ENCODE assay signal across 12 mouse cellular contexts in the genomic region with DNA sequence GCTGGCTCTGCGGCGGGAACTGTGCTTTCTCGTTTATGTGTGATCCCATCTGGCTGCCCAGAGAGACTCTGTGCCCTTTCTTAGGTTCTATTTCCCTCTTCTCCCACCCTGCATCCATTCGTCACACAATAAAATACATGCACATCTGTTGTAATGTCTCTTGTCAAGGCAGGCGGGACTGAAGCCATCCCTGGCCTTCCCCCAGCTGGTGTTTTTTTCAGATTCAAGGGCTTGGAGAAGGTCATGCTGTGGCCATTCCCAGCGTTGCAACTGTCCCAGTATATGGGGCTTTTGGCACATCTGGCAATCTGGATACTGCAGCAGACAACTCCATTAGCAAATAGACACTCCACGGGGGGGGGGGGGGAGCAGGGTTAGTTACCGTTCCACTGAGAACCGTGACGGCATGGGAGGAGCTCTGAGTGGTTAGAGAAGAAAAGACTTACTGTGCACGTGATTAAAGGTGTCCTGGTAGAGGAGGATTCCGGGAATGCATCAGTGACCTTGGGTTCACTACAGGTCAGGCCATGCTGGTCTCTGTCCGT.
DNase-seq lines count a peak whose midpoint lies in the region; ATAC-seq and TF ChIP-seq lines count a peak whose summit lies in the region.
"Had no signal": no experiment of that assay in that cellular context is flagged by ENCODE, and none has a peak within 500 bp of the region (broad histone marks: within the 10 kb centered on the region; RNA-seq: fewer than 3 reads in every experiment).

No protein-coding gene starts in this region.

- H3K27ac ChIP-seq in hindbrain, embryonic 11.5 days (ENCODE audit: low read depth, low read length) = no peak overlapping the region
- no peak overlapping the region for H3K27ac ChIP-seq in hindbrain, embryonic 16.5 days (ENCODE audit: low read depth, low read length)
- no peak overlapping the region for H3K27ac ChIP-seq in lung, postnatal 0 days (ENCODE audit: low read length)
- H3K27ac ChIP-seq: left cerebral cortex, adult 2 months had no signal

- no peak for TF ChIP-seq CTCF in lung, postnatal 0 days (IDR thresholded peaks at IDR 0.05)

- 0 out of 2 replicates have a peak, but pooled peaks have one; percentile 35 for ATAC-seq in hindbrain, embryonic 11.5 days (ENCODE audit: low FRiP score)
- no peak; the same call in 1 of the 2 replicates for ATAC-seq in hindbrain, embryonic 16.5 days
- ATAC-seq in lung, postnatal 0 days = no peak
- ATAC-seq: intestine, embryonic 16.5 days had no signal

- no peak overlapping the region; the same call in 1 of the 2 replicates for H3K4me2 ChIP-seq in hindbrain, embryonic 11.5 days (replicated peaks; ENCODE audit: low read depth, low read length)
- H3K4me2 ChIP-seq in hindbrain, embryonic 16.5 days (ENCODE audit: low read length) = no peak overlapping the region
- no peak overlapping the region for H3K4me2 ChIP-seq in lung, postnatal 0 days (replicated peaks; ENCODE audit: low read depth, low read length)

- no peak for TF ChIP-seq EP300 in lung, postnatal 0 days (IDR thresholded peaks at IDR 0.05)

- H3K36me3 ChIP-seq in hindbrain, embryonic 11.5 days (ENCODE audit: control insufficient read depth, insufficient read depth, low read length) = no peaks in the 10 kb centered on the region
- H3K36me3 ChIP-seq in hindbrain, embryonic 16.5 days (ENCODE audit: control insufficient read depth, insufficient read depth, low read length) = no peaks in the 10 kb centered on the region
- no peaks in the 10 kb centered on the region for H3K36me3 ChIP-seq in lung, postnatal 0 days (ENCODE audit: insufficient read depth, low read length)

- 37% methylated on average over 13 of the region's 13 CpGs for WGBS in hindbrain, embryonic 11.5 days
- 23% methylated on average over 13 of the region's 13 CpGs for WGBS in hindbrain, embryonic 16.5 days
- WGBS in lung, postnatal 0 days = 45% methylated on average over 13 of the region's 13 CpGs

- H3K9me3 ChIP-seq in hindbrain, embryonic 11.5 days (ENCODE audit: control insufficient read depth, low read length) = no peaks in the 10 kb centered on the region
- no peaks in the 10 kb centered on the region for H3K9me3 ChIP-seq in hindbrain, embryonic 16.5 days (ENCODE audit: control insufficient read depth, low read length)
- H3K9me3 ChIP-seq in lung, postnatal 0 days (ENCODE audit: low read length) = no peaks in the 10 kb centered on the region

- peaks cover 7% of the 10 kb centered on the region for H3K4me1 ChIP-seq in hindbrain, embryonic 11.5 days (replicated peaks; ENCODE audit: control insufficient read depth, insufficient read depth, low read length)
- peaks cover 10% of the 10 kb centered on the region for H3K4me1 ChIP-seq in hindbrain, embryonic 16.5 days (ENCODE audit: control insufficient read depth, insufficient read depth, low read depth, low read length)
- H3K4me1 ChIP-seq in lung, postnatal 0 days (ENCODE audit: insufficient read depth, low read depth, low read length) = no peaks in the 10 kb centered on the region

- no peak overlapping the region for H3K4me3 ChIP-seq in hindbrain, embryonic 11.5 days (ENCODE audit: low read depth, low read length)
- no peak overlapping the region for H3K4me3 ChIP-seq in hindbrain, embryonic 16.5 days (ENCODE audit: low read length)
- H3K4me3 ChIP-seq in lung, postnatal 0 days (ENCODE audit: low read depth, low read length) = no peak overlapping the region
- H3K4me3 ChIP-seq: left cerebral cortex, adult 2 months had no signal

- H3K27me3 ChIP-seq in hindbrain, embryonic 11.5 days (ENCODE audit: control insufficient read depth, insufficient read depth, low read length) = no peaks in the 10 kb centered on the region
- no peaks in the 10 kb centered on the region for H3K27me3 ChIP-seq in hindbrain, embryonic 16.5 days (replicated peaks; ENCODE audit: control insufficient read depth, insufficient read depth, low read length)
- H3K27me3 ChIP-seq in lung, postnatal 0 days (replicated peaks; ENCODE audit: insufficient read depth, low read length) = no peaks in the 10 kb centered on the region

- DNase-seq in hindbrain, embryonic 11.5 days (ENCODE audit: low spot score) = peak; percentile 17
- DNase-seq in lung, postnatal 0 days (ENCODE audit: low spot score) = peak; percentile 16
- no peak for DNase-seq in lung, postnatal 14 days
- DNase-seq in adrenal gland, postnatal 36 days = peak; percentile 47 to 66
- DNase-seq in yolk sac, embryonic 10.5 days (ENCODE audit: low spot score) = peak; percentile 8
- no peak for DNase-seq in layer of hippocampus, adult 9-10 months (ENCODE audit: low spot score)
- DNase-seq: cerebellum, adult 18-20 months; heart, adult 18-20 months; thymus, adult 2 months had no signal

- H3K9ac ChIP-seq in hindbrain, embryonic 11.5 days (ENCODE audit: low read depth, low read length) = no peak overlapping the region
- no peak overlapping the region for H3K9ac ChIP-seq in hindbrain, embryonic 16.5 days (ENCODE audit: low read depth, low read length)
- H3K9ac ChIP-seq in lung, postnatal 0 days (replicated peaks; ENCODE audit: low read depth) = no peak overlapping the region

Comparison
In these comparisons a context has a peak if more than half of its experiments do, and no peak if none do; other contexts are left out.
1. DNase-seq: peak in hindbrain, embryonic 11.5 days (single experiment), lung, postnatal 0 days (single experiment), adrenal gland, postnatal 36 days (2 of 2) and yolk sac, embryonic 10.5 days (single experiment); none in lung, postnatal 14 days (single experiment) and layer of hippocampus, adult 9-10 months (single experiment).